Mouse (Mus musculus): ENCODE results near the gene Wwc1. TPM values are rescaled to one million over a fixed set of nuclear protein-coding genes. Genes with fewer than 3 reads are reported as not detected.

The Wwc1 gene
- polyA plus RNA-seq, 1 experiment from 2014 or later = 2.1 TPM

- ATAC-seq (ENCODE audit: insufficient number of reproducible peaks, low FRiP score, low TSS enrichment, low read depth) (no peak), DNase-seq (ENCODE audit: low spot score) (no peak)
- Histone ChIP-seq H3K36me3 (ENCODE audit: control insufficient read depth, insufficient read depth, low read length) (no peaks in the 10 kb centered on the region), H3K9me3 (ENCODE audit: control insufficient read depth, low read length) (no peaks in the 10 kb centered on the region), H3K9ac (ENCODE audit: low read length) (no peak overlapping the region), H3K4me1 (ENCODE audit: control insufficient read depth, insufficient read depth, low read length) (peaks cover 5% of the 10 kb centered on the region), H3K27me3 (ENCODE audit: control insufficient read depth, insufficient read depth, low read length) (no peaks in the 10 kb centered on the region), H3K4me3 (ENCODE audit: low read depth, low read length) (no peak overlapping the region), H3K27ac (replicated peaks; ENCODE audit: low read depth, low read length) (peak overlapping the region; percentile 61; the same call in 1 of the 2 replicates), H3K4me2 (ENCODE audit: low read depth, severe bottlenecking) (no peak overlapping the region)
- 65% methylated on average over 4 of the region's 4 CpGs for WGBS
Observed at GRCm38 (mm10) chr11:35893454-35893853, 86.9 kb downstream of the Wwc1 start.

GRCm38 (mm10) chr11:35893018-35893421 is 87.3 kb downstream of the Wwc1 start:
- Histone ChIP-seq H3K9ac (ENCODE audit: low read length) (no peak overlapping the region), H3K9me3 (ENCODE audit: control insufficient read depth, low read length) (no peaks in the 10 kb centered on the region), H3K4me2 (ENCODE audit: low read depth, severe bottlenecking) (no peak overlapping the region), H3K4me1 (ENCODE audit: control insufficient read depth, insufficient read depth, low read length) (peaks cover 5% of the 10 kb centered on the region), H3K4me3 (ENCODE audit: low read depth, low read length) (no peak overlapping the region), H3K27ac (replicated peaks; ENCODE audit: low read depth, low read length) (peak overlapping the region; percentile 61; the same call in 1 of the 2 replicates), H3K27me3 (ENCODE audit: control insufficient read depth, insufficient read depth, low read length) (no peaks in the 10 kb centered on the region), H3K36me3 (ENCODE audit: control insufficient read depth, insufficient read depth, low read length) (no peaks in the 10 kb centered on the region)
- ATAC-seq (ENCODE audit: insufficient number of reproducible peaks, low FRiP score, low TSS enrichment, low read depth) = no peak
- DNase-seq (ENCODE audit: low spot score) = no peak
- 59% methylated on average over 10 of the region's 10 CpGs for WGBS

GRCm38 (mm10) chr11:35892293-35892692 is 88.0 kb downstream of the Wwc1 start:
- 78% methylated on average over 9 of the region's 9 CpGs for WGBS
- H3K9ac ChIP-seq (ENCODE audit: low read length) = no peak overlapping the region
- H3K4me2 ChIP-seq (ENCODE audit: low read depth, severe bottlenecking) = no peak overlapping the region
- no peaks in the 10 kb centered on the region for H3K9me3 ChIP-seq (ENCODE audit: control insufficient read depth, low read length)
- no peak overlapping the region for H3K27ac ChIP-seq (replicated peaks; ENCODE audit: low read depth, low read length)
- no peaks in the 10 kb centered on the region for H3K27me3 ChIP-seq (ENCODE audit: control insufficient read depth, insufficient read depth, low read length)
- H3K4me3 ChIP-seq (ENCODE audit: low read depth, low read length) = no peak overlapping the region
- H3K4me1 ChIP-seq (ENCODE audit: control insufficient read depth, insufficient read depth, low read length) = peaks cover 5% of the 10 kb centered on the region
- DNase-seq (ENCODE audit: low spot score) (no peak), ATAC-seq (ENCODE audit: insufficient number of reproducible peaks, low FRiP score, low TSS enrichment, low read depth) (no peak)
- no peaks in the 10 kb centered on the region for H3K36me3 ChIP-seq (ENCODE audit: control insufficient read depth, insufficient read depth, low read length)

GRCm38 (mm10) chr11:35888790-35889189 is 91.5 kb downstream of the Wwc1 start:
- H3K4me1 ChIP-seq (ENCODE audit: control insufficient read depth, insufficient read depth, low read length) = peaks cover 5% of the 10 kb centered on the region
- 93% methylated on average over 8 of the region's 8 CpGs for WGBS

GRCm38 (mm10) chr11:35882777-35883176 is 97.5 kb downstream of the Wwc1 start:
- WGBS = 94% methylated on average over 6 of the region's 6 CpGs
- no peaks in the 10 kb centered on the region for H3K36me3 ChIP-seq (ENCODE audit: control insufficient read depth, insufficient read depth, low read length)
- ATAC-seq (ENCODE audit: insufficient number of reproducible peaks, low FRiP score, low TSS enrichment, low read depth) (no peak), DNase-seq (ENCODE audit: low spot score) (no peak)
- H3K4me1 ChIP-seq (ENCODE audit: control insufficient read depth, insufficient read depth, low read length) = no peaks in the 10 kb centered on the region
- no peak overlapping the region for H3K4me3 ChIP-seq (ENCODE audit: low read depth, low read length)
- no peak overlapping the region for H3K9ac ChIP-seq (ENCODE audit: low read length)
- H3K9me3 ChIP-seq (ENCODE audit: control insufficient read depth, low read length) = no peaks in the 10 kb centered on the region
- H3K27ac ChIP-seq (replicated peaks; ENCODE audit: low read depth, low read length) = no peak overlapping the region
- no peak overlapping the region for H3K4me2 ChIP-seq (ENCODE audit: low read depth, severe bottlenecking)
- H3K27me3 ChIP-seq (ENCODE audit: control insufficient read depth, insufficient read depth, low read length) = no peaks in the 10 kb centered on the region

More at GRCm38 (mm10) chr11:35888790-35889189, 91.5 kb downstream of the Wwc1 start:
- Histone ChIP-seq H3K27ac (replicated peaks; ENCODE audit: low read depth, low read length) (no peak overlapping the region), H3K9me3 (ENCODE audit: control insufficient read depth, low read length) (no peaks in the 10 kb centered on the region), H3K36me3 (ENCODE audit: control insufficient read depth, insufficient read depth, low read length) (no peaks in the 10 kb centered on the region), H3K4me2 (ENCODE audit: low read depth, severe bottlenecking) (no peak overlapping the region), H3K27me3 (ENCODE audit: control insufficient read depth, insufficient read depth, low read length) (no peaks in the 10 kb centered on the region), H3K9ac (ENCODE audit: low read length) (no peak overlapping the region), H3K4me3 (ENCODE audit: low read depth, low read length) (no peak overlapping the region)
- ATAC-seq (ENCODE audit: insufficient number of reproducible peaks, low FRiP score, low TSS enrichment, low read depth) (no peak), DNase-seq (ENCODE audit: low spot score) (no peak)

- WGBS = 53% methylated on average over 4 of the region's 4 CpGs
- H3K9me3 ChIP-seq (ENCODE audit: control insufficient read depth, low read length) = no peaks in the 10 kb centered on the region
- no peak overlapping the region for H3K27ac ChIP-seq (replicated peaks; ENCODE audit: low read depth, low read length)
- no peaks in the 10 kb centered on the region for H3K4me1 ChIP-seq (ENCODE audit: control insufficient read depth, insufficient read depth, low read length)
- H3K36me3 ChIP-seq (ENCODE audit: control insufficient read depth, insufficient read depth, low read length) = no peaks in the 10 kb centered on the region
- DNase-seq (ENCODE audit: low spot score) = no peak
- H3K27me3 ChIP-seq (ENCODE audit: control insufficient read depth, insufficient read depth, low read length) = no peaks in the 10 kb centered on the region
- no peak overlapping the region for H3K9ac ChIP-seq (ENCODE audit: low read length)
- ATAC-seq (ENCODE audit: insufficient number of reproducible peaks, low FRiP score, low TSS enrichment, low read depth) = no peak
- H3K4me2 ChIP-seq (ENCODE audit: low read depth, severe bottlenecking) = no peak overlapping the region
- H3K4me3 ChIP-seq (ENCODE audit: low read depth, low read length) = no peak overlapping the region
Observed at GRCm38 (mm10) chr11:35878559-35878897, 101.8 kb downstream of the Wwc1 start.

GRCm38 (mm10) chr11:35877651-35878558 is 102.4 kb downstream of the Wwc1 start:
- no peaks in the 10 kb centered on the region for H3K36me3 ChIP-seq (ENCODE audit: control insufficient read depth, insufficient read depth, low read length)
- H3K27ac ChIP-seq (replicated peaks; ENCODE audit: low read depth, low read length) = no peak overlapping the region
- 56% methylated on average over 14 of the region's 14 CpGs for WGBS
- no peak overlapping the region for H3K4me3 ChIP-seq (ENCODE audit: low read depth, low read length)
- ATAC-seq (ENCODE audit: insufficient number of reproducible peaks, low FRiP score, low TSS enrichment, low read depth) = no peak
- H3K9me3 ChIP-seq (ENCODE audit: control insufficient read depth, low read length) = no peaks in the 10 kb centered on the region
- H3K27me3 ChIP-seq (ENCODE audit: control insufficient read depth, insufficient read depth, low read length) = no peaks in the 10 kb centered on the region
- no peak overlapping the region for H3K4me2 ChIP-seq (ENCODE audit: low read depth, severe bottlenecking)
- H3K4me1 ChIP-seq (ENCODE audit: control insufficient read depth, insufficient read depth, low read length) = no peaks in the 10 kb centered on the region
- H3K9ac ChIP-seq (ENCODE audit: low read length) = no peak overlapping the region
- DNase-seq (ENCODE audit: low spot score) = peak; percentile 38

GRCm38 (mm10) chr11:35873624-35874244 is 106.6 kb downstream of the Wwc1 start:
- peak overlapping the region; percentile 7; the same call in 1 of the 2 replicates for H3K9ac ChIP-seq (ENCODE audit: low read length)
- 50% methylated on average over 21 of the region's 21 CpGs for WGBS
- H3K27me3 ChIP-seq (ENCODE audit: control insufficient read depth, insufficient read depth, low read length) = no peaks in the 10 kb centered on the region
- no peak for ATAC-seq (ENCODE audit: insufficient number of reproducible peaks, low FRiP score, low TSS enrichment, low read depth)
- DNase-seq (ENCODE audit: low spot score) = no peak
- no peaks in the 10 kb centered on the region for H3K36me3 ChIP-seq (ENCODE audit: control insufficient read depth, insufficient read depth, low read length)
- no peaks in the 10 kb centered on the region for H3K9me3 ChIP-seq (ENCODE audit: control insufficient read depth, low read length)
- no peak overlapping the region for H3K4me3 ChIP-seq (ENCODE audit: low read depth, low read length)
- H3K4me1 ChIP-seq (ENCODE audit: control insufficient read depth, insufficient read depth, low read length) = no peaks in the 10 kb centered on the region
- H3K4me2 ChIP-seq (ENCODE audit: low read depth, severe bottlenecking) = no peak overlapping the region
- H3K27ac ChIP-seq (replicated peaks; ENCODE audit: low read depth, low read length) = no peak overlapping the region
